Mouse (Mus musculus): Measurements from ENCODE around the gene Vmn1r197. TPM values are rescaled to one million over a fixed set of nuclear protein-coding genes. Genes with fewer than 3 reads are reported as not detected.

The Vmn1r197 gene
- not detected for polyA plus RNA-seq (2014; fragmentation: Illumina TruSeq; extraction: RNeasy Lipid Tissue Mini Kit (QIAGEN cat#74804))

GRCm38 (mm10) chr13:22324289-22324688 is at the start of gene Vmn1r197:
TSS of gene Vmn1r197 (plus strand) at chr13:22324589.

GRCm38 (mm10) chr13:22289620-22290019 is 34.8 kb upstream of the Vmn1r197 start, which contains the start of gene Vmn1r196:
TSS of gene Vmn1r196 (plus strand) at chr13:22289920.

DNA sequence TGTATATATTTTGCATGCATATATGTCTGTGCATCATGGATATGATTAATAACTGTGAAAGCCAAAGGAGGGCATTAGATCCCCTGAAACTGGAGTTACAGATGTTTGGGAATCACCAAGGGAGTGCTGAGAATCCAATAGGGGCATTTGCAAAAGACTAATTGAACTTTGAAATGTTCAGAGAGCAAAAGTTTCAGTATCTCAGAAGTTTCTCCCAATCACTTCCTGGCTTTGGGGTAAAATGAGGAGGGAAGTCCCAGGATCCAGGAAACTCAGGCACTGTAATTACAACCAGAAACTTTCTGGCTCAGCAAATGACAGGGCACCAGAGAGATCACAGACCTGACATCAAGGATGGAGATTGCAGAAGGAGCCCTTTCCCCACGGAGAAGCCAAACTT is 25.7 kb downstream of the Vmn1r197 start, which contains the start of gene Vmn1r198:
Gene Vmn1r198 (plus strand): TSS at position 301 of the 400 bp plus-strand sequence.

GRCm38 (mm10) chr13:22379518-22379917 is 55.1 kb downstream of the Vmn1r197 start, which contains the start of gene Vmn1r199:
TSS of gene Vmn1r199 (plus strand) at chr13:22379818.

Other genes starting within 250 kb of the Vmn1r197 start
- not detected for gene Vmn1r188, start 240.1 kb upstream of the Vmn1r197 start, polyA plus RNA-seq (2014; fragmentation: Illumina TruSeq; extraction: RNeasy Lipid Tissue Mini Kit (QIAGEN cat#74804))
- gene Vmn1r189, start 218.8 kb upstream of the Vmn1r197 start, polyA plus RNA-seq (2014; fragmentation: Illumina TruSeq; extraction: RNeasy Lipid Tissue Mini Kit (QIAGEN cat#74804)) = not detected
- gene Vmn1r191, start 140.6 kb upstream of the Vmn1r197 start, polyA plus RNA-seq (2014; fragmentation: Illumina TruSeq; extraction: RNeasy Lipid Tissue Mini Kit (QIAGEN cat#74804)) = not detected
- gene Vmn1r192, start 133.4 kb upstream of the Vmn1r197 start, polyA plus RNA-seq (2014; fragmentation: Illumina TruSeq; extraction: RNeasy Lipid Tissue Mini Kit (QIAGEN cat#74804)) = not detected
- not detected for gene Vmn1r193, start 101.4 kb upstream of the Vmn1r197 start, polyA plus RNA-seq (2014; fragmentation: Illumina TruSeq; extraction: RNeasy Lipid Tissue Mini Kit (QIAGEN cat#74804))
- gene Vmn1r194, start 80.4 kb upstream of the Vmn1r197 start, polyA plus RNA-seq (2014; fragmentation: Illumina TruSeq; extraction: RNeasy Lipid Tissue Mini Kit (QIAGEN cat#74804)) = not detected
- not detected for gene Vmn1r195, start 54.1 kb upstream of the Vmn1r197 start, polyA plus RNA-seq (2014; fragmentation: Illumina TruSeq; extraction: RNeasy Lipid Tissue Mini Kit (QIAGEN cat#74804))
- gene Vmn1r196, start 34.7 kb upstream of the Vmn1r197 start, polyA plus RNA-seq (2014; fragmentation: Illumina TruSeq; extraction: RNeasy Lipid Tissue Mini Kit (QIAGEN cat#74804)) = not detected
- not detected for gene Vmn1r198, start 25.8 kb downstream of the Vmn1r197 start, polyA plus RNA-seq (2014; fragmentation: Illumina TruSeq; extraction: RNeasy Lipid Tissue Mini Kit (QIAGEN cat#74804))
- gene Vmn1r199, start 55.2 kb downstream of the Vmn1r197 start, polyA plus RNA-seq (2014; fragmentation: Illumina TruSeq; extraction: RNeasy Lipid Tissue Mini Kit (QIAGEN cat#74804)) = not detected
- not detected for gene Vmn1r200, start 65.8 kb downstream of the Vmn1r197 start, polyA plus RNA-seq (2014; fragmentation: Illumina TruSeq; extraction: RNeasy Lipid Tissue Mini Kit (QIAGEN cat#74804))
- not detected for gene Vmn1r201, start 147.3 kb downstream of the Vmn1r197 start, polyA plus RNA-seq (2014; fragmentation: Illumina TruSeq; extraction: RNeasy Lipid Tissue Mini Kit (QIAGEN cat#74804))
- not detected for gene Vmn1r202, start 180.8 kb downstream of the Vmn1r197 start, polyA plus RNA-seq (2014; fragmentation: Illumina TruSeq; extraction: RNeasy Lipid Tissue Mini Kit (QIAGEN cat#74804))
- gene Vmn1r203, start 193.5 kb downstream of the Vmn1r197 start, polyA plus RNA-seq (2014; fragmentation: Illumina TruSeq; extraction: RNeasy Lipid Tissue Mini Kit (QIAGEN cat#74804)) = not detected
- not detected for gene Vmn1r204, start 228.6 kb downstream of the Vmn1r197 start, polyA plus RNA-seq (2014; fragmentation: Illumina TruSeq; extraction: RNeasy Lipid Tissue Mini Kit (QIAGEN cat#74804))